Mouse (Mus musculus) heart, embryonic 12.5 days (tissue): ENCODE results near the gene Six4. TPM values are rescaled to one million over a fixed set of nuclear protein-coding genes. Genes with fewer than 3 reads are reported as not detected.
"Not testable (repeated sequence)": the region's sequence is repeated elsewhere in the genome, so short reads cannot be mapped to it uniquely, and the experiment has no call there.

Experiments
- ATAC-seq: fragments of 200-750 bp; cut with Nextera tagmentation; 2 replicates; pipeline ENCODE4 v1.8.0; 2017; ENCODE audit warnings: moderate TSS enrichment, moderate library complexity; ENCODE audit not compliant: insufficient number of reproducible peaks, low FRiP score
- H3K27ac ChIP-seq: fragments of 300-500 bp; sonication (generic); 2 replicates; pipeline ENCODE4 v1.5.1; 2016; ENCODE audit warnings: mild to moderate bottlenecking, moderate library complexity; ENCODE audit not compliant: poor library complexity, severe bottlenecking
- H3K27me3 ChIP-seq: fragments of 300-500 bp; sonication (generic); replicated peaks from 2 replicates; pipeline ENCODE4 v1.6.1; 2016; ENCODE audit warnings: mild to moderate bottlenecking, moderate library complexity
- H3K36me3 ChIP-seq: fragments of 300-500 bp; sonication (generic); 2 replicates; pipeline ENCODE4 v1.6.1; 2016; ENCODE audit warnings: mild to moderate bottlenecking, moderate library complexity
- H3K4me1 ChIP-seq: fragments of 300-500 bp; sonication (generic); replicated peaks from 2 replicates; pipeline ENCODE4 v1.6.1; 2016; ENCODE audit warnings: mild to moderate bottlenecking
- H3K4me2 ChIP-seq: fragments of 300-500 bp; sonication (generic); 2 replicates; pipeline ENCODE4 v1.6.1; 2016; ENCODE audit warnings: mild to moderate bottlenecking, moderate library complexity
- H3K4me3 ChIP-seq: fragments of 300-500 bp; sonication (generic); 2 replicates; pipeline ENCODE4 v1.5.1; 2016; ENCODE audit warnings: mild to moderate bottlenecking
- H3K9ac ChIP-seq: fragments of 300-500 bp; sonication (generic); 2 replicates; pipeline ENCODE4 v1.6.1; 2016; ENCODE audit warnings: mild to moderate bottlenecking, moderate library complexity
- H3K9me3 ChIP-seq: fragments of 300-500 bp; sonication (generic); replicated peaks from 2 replicates; pipeline ENCODE4 v1.6.1; 2016; ENCODE audit warnings: mild to moderate bottlenecking, moderate library complexity
- WGBS: fragments of 180-500 bp; shearing (Covaris S2); methylation state at CpG from one replicate; pipeline ENCODE4 v1.1.7; 2016; 5-methylcytosine and 5-hydroxymethylcytosine counted together
- polyA plus RNA-seq: library from polyadenylated mRNA; unstranded; fragments of >200 nt; fragmentation: Nextera tagmentation; extraction: Ambion mirVana; gene quantifications from 2 replicates; pipeline ENCODE4 v1.2.1, GENCODE M21; 2016

The Six4 gene
- polyA plus RNA-seq, 1 experiment from 2014 or later: 2.1 TPM

GRCm38 (mm10) chr12:73087086-73087485 is 26.2 kb downstream of the Six4 start:
- ATAC-seq: no peak
- no peak overlapping the region for H3K4me2 ChIP-seq
- no peak overlapping the region for H3K9ac ChIP-seq
- no peak overlapping the region for H3K4me3 ChIP-seq
- H3K27ac ChIP-seq: no peak overlapping the region
- 85% methylated on average over 7 of the region's 7 CpGs for WGBS
- H3K27me3 ChIP-seq: no peaks in the 10 kb centered on the region
- H3K9me3 ChIP-seq: no peaks in the 10 kb centered on the region
- H3K4me1 ChIP-seq: no peaks in the 10 kb centered on the region
- no peaks in the 10 kb centered on the region for H3K36me3 ChIP-seq

GRCm38 (mm10) chr12:73085739-73086630 is 27.3 kb downstream of the Six4 start:
- Histone ChIP-seq H3K4me2 (no peak overlapping the region), H3K4me1 (no peaks in the 10 kb centered on the region), H3K36me3 (no peaks in the 10 kb centered on the region), H3K27me3 (no peaks in the 10 kb centered on the region), H3K4me3 (no peak overlapping the region), H3K9me3 (no peaks in the 10 kb centered on the region), H3K27ac (no peak overlapping the region), H3K9ac (no peak overlapping the region)
- WGBS: 26% methylated on average over 11 of the region's 11 CpGs
- ATAC-seq: no peak

GRCm38 (mm10) chr12:73083773-73084172 is 29.5 kb downstream of the Six4 start:
- 73% methylated on average over 4 of the region's 4 CpGs for WGBS
- Histone ChIP-seq H3K9me3 (no peaks in the 10 kb centered on the region), H3K27me3 (no peaks in the 10 kb centered on the region), H3K4me1 (no peaks in the 10 kb centered on the region), H3K4me2 (no peak overlapping the region), H3K9ac (no peak overlapping the region), H3K4me3 (no peak overlapping the region), H3K27ac (no peak overlapping the region), H3K36me3 (no peaks in the 10 kb centered on the region)
- no peak for ATAC-seq

- H3K9ac ChIP-seq, H3K4me2 ChIP-seq, H3K4me1 ChIP-seq, ATAC-seq, H3K9me3 ChIP-seq, H3K27me3 ChIP-seq, H3K36me3 ChIP-seq, H3K27ac ChIP-seq, H3K4me3 ChIP-seq: not testable (repeated sequence)
- WGBS: 89% methylated on average over 4 of the region's 4 CpGs
Observed at GRCm38 (mm10) chr12:73081828-73082227, 31.4 kb downstream of the Six4 start.

- Histone ChIP-seq H3K36me3 (no peaks in the 10 kb centered on the region), H3K27me3 (no peaks in the 10 kb centered on the region; the same call in 1 of the 2 replicates), H3K4me1 (no peaks in the 10 kb centered on the region), H3K9ac (no peak overlapping the region), H3K4me2 (no peak overlapping the region), H3K4me3 (no peak overlapping the region), H3K9me3 (no peaks in the 10 kb centered on the region), H3K27ac (no peak overlapping the region)
- WGBS: 53% methylated on average over 9 of the region's 9 CpGs
- ATAC-seq: no peak
Observed at GRCm38 (mm10) chr12:73060805-73061410, 52.3 kb downstream of the Six4 start.

- peaks cover 11% of the 10 kb centered on the region for H3K4me1 ChIP-seq
- no peak for ATAC-seq
- no peak overlapping the region for H3K4me3 ChIP-seq
- H3K36me3 ChIP-seq: no peaks in the 10 kb centered on the region
- 74% methylated on average over 6 of the region's 6 CpGs for whole genome bisulfite sequencing
- H3K27ac ChIP-seq: no peak overlapping the region
- peaks cover 12% of the 10 kb centered on the region for H3K27me3 ChIP-seq
- no peak overlapping the region for H3K4me2 ChIP-seq
- no peaks in the 10 kb centered on the region for H3K9me3 ChIP-seq
- H3K9ac ChIP-seq: no peak overlapping the region
Observed at GRCm38 (mm10) chr12:73057492-73057891, 55.8 kb downstream of the Six4 start.

- 20% methylated on average over 5 of the region's 5 CpGs for WGBS
- no peak overlapping the region for H3K9ac ChIP-seq
- ATAC-seq: no peak
- H3K27me3 ChIP-seq: peaks cover 28% of the 10 kb centered on the region
- no peak overlapping the region for H3K4me2 ChIP-seq
- H3K9me3 ChIP-seq: no peaks in the 10 kb centered on the region
- H3K27ac ChIP-seq: no peak overlapping the region
- H3K4me3 ChIP-seq: no peak overlapping the region
- peaks cover 16% of the 10 kb centered on the region for H3K4me1 ChIP-seq
- no peaks in the 10 kb centered on the region for H3K36me3 ChIP-seq
Observed at GRCm38 (mm10) chr12:73055451-73055850, 57.8 kb downstream of the Six4 start.

- 24% methylated on average over 15 of the region's 15 CpGs for WGBS
- no peak for ATAC-seq
- H3K27me3 ChIP-seq: peaks cover 35% of the 10 kb centered on the region
- H3K4me2 ChIP-seq: peak overlapping the region; percentile 92
- H3K4me3 ChIP-seq: peak overlapping the region; percentile 63
- H3K27ac ChIP-seq: no peak overlapping the region
- no peaks in the 10 kb centered on the region for H3K9me3 ChIP-seq
- H3K9ac ChIP-seq: no peak overlapping the region; the same call in 1 of the 2 replicates
- no peaks in the 10 kb centered on the region for H3K36me3 ChIP-seq
- H3K4me1 ChIP-seq: peaks cover 16% of the 10 kb centered on the region
Observed at GRCm38 (mm10) chr12:73054576-73055185, 58.6 kb downstream of the Six4 start.

- peak; percentile 92 for ATAC-seq
- under 1% methylated on average over 42 of the region's 42 CpGs for WGBS
- Histone ChIP-seq H3K4me3 (peak within 1 kb of the TSS; percentile 63), H3K4me1 (peaks cover 16% of the 10 kb centered on the region), H3K9me3 (no peaks in the 10 kb centered on the region), H3K27me3 (peaks cover 43% of the 10 kb centered on the region), H3K4me2 (peak within 1 kb of the TSS; percentile 92), H3K27ac (no peak within 1 kb of the TSS), H3K36me3 (no peaks in the 10 kb centered on the region), H3K9ac (peak within 1 kb of the TSS; percentile 69)
Observed at GRCm38 (mm10) chr12:73053668-73054241, 59.5 kb downstream of the Six4 start, which contains the start of gene Six1. TSS of gene Six1 (minus strand) at chr12:73053887.

GRCm38 (mm10) chr12:73052651-73053591 is 60.3 kb downstream of the Six4 start:
- peaks cover 50% of the 10 kb centered on the region for H3K27me3 ChIP-seq
- H3K4me3 ChIP-seq: peak overlapping the region; percentile 63
- H3K9me3 ChIP-seq: no peaks in the 10 kb centered on the region
- WGBS: 5% methylated on average over 34 of the region's 34 CpGs
- no peak; the same call in 1 of the 2 replicates for ATAC-seq
- no peak overlapping the region for H3K27ac ChIP-seq
- peaks cover 16% of the 10 kb centered on the region for H3K4me1 ChIP-seq
- H3K9ac ChIP-seq: peak overlapping the region; percentile 69
- H3K4me2 ChIP-seq: peak overlapping the region; percentile 92
- no peaks in the 10 kb centered on the region for H3K36me3 ChIP-seq
